Mouse (Mus musculus): ENCODE data around the gene Col27a1.

GRCm38 (mm10) chr4:63370897-63371296 is 157.1 kb downstream of the Col27a1 start:
- TF ChIP-seq CTCF (IDR thresholded peaks at IDR 0.05; ENCODE audit: low read depth), result no peak
- no peak for TF ChIP-seq EP300 (IDR thresholded peaks at IDR 0.05; ENCODE audit: low read depth)

Measured in heart, postnatal 0 days (tissue).